Mouse (Mus musculus) midbrain, embryonic 10.5 days (tissue): ENCODE data around the gene Atf7ip. TPM values are rescaled to one million over a fixed set of nuclear protein-coding genes. Genes with fewer than 3 reads are reported as not detected.

ENCODE experiments used
- DNase-seq: peaks from one replicate; pipeline ENCODE4 v3.0.0-alpha.2; 2017; ENCODE audit warnings: low spot score
- H3K27ac ChIP-seq: fragments of 300-500 bp; sonication (generic); replicated peaks from 2 replicates; pipeline ENCODE4 v1.5.1; 2016; ENCODE audit warnings: mild to moderate bottlenecking
- H3K27me3 ChIP-seq: fragments of 300-500 bp; sonication (generic); 2 replicates; pipeline ENCODE4 v1.6.1; 2016; ENCODE audit warnings: low read depth, mild to moderate bottlenecking; ENCODE audit not compliant: poor library complexity, severe bottlenecking
- H3K36me3 ChIP-seq: fragments of 300-500 bp; sonication (generic); 2 replicates; pipeline ENCODE4 v1.6.1; 2016; ENCODE audit warnings: mild to moderate bottlenecking, moderate library complexity
- H3K4me1 ChIP-seq: fragments of 300-500 bp; sonication (generic); 2 replicates; pipeline ENCODE4 v1.6.1; 2016
- H3K4me3 ChIP-seq: fragments of 300-500 bp; sonication (generic); 2 replicates; pipeline ENCODE4 v1.5.1; 2016; ENCODE audit warnings: mild to moderate bottlenecking, moderate library complexity
- H3K9me3 ChIP-seq: fragments of 300-500 bp; sonication (generic); replicated peaks from 2 replicates; pipeline ENCODE4 v1.6.1; 2016; ENCODE audit warnings: mild to moderate bottlenecking
- WGBS: fragments of 180-500 bp; shearing (Covaris S2); methylation state at CpG from one replicate; pipeline ENCODE4 v1.1.7; 2016; 5-methylcytosine and 5-hydroxymethylcytosine counted together
- polyA plus RNA-seq: library from polyadenylated mRNA; unstranded; fragments of >200 nt; fragmentation: Nextera tagmentation; extraction: Ambion mirVana; gene quantifications from 2 replicates; pipeline ENCODE4 v1.2.1, GENCODE M21; 2016

The Atf7ip gene
- polyA plus RNA-seq, 1 experiment from 2014 or later = 37.4 TPM

DNA sequence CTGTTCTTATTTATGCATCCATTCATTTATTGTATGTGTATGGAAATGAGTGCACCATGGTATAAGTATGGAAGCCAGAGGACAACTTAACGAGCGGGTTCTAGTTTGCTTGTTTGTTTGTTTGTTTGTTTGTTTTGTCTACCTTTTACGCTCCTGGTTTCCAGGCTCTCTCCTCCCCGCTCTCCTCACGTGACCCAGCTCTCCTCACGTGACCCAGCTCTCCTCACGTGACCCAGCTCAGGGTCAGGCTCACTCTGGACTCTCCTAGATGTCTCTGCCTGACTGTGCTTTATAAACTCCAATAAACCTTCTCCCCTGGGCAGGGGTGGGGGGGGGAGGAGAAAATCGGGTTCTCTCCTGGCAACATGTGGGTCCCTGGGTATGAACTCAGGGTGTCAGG, 144.7 kb downstream of the Atf7ip start:
- no peak for DNase-seq

DNA sequence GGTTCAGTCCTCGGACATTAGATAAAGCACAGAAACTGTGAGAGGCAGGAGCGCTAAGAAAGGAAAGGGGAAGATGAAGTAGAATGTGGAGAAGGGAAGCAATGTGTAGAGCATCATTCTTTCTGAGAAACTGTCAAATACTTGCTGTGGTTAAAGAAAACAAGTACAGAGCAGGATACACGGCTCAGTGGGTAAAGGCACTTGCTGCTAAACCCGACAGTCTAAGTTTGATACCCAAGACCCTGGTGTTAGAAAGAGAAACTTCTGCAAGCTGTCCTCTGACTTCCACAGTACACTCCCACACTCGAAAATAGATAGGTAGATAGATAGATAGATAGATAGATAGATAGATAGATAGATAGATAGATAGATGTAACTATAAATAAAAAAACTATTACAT, 147.4 kb downstream of the Atf7ip start:
- Histone ChIP-seq H3K27me3 (no peaks in the 10 kb centered on the region), H3K27ac (no peak overlapping the region), H3K36me3 (no peaks in the 10 kb centered on the region), H3K4me3 (no peak overlapping the region), H3K4me1 (no peaks in the 10 kb centered on the region), H3K9me3 (no peaks in the 10 kb centered on the region)
- 77% methylated on average over 5 of the region's 5 CpGs for WGBS
- no peak for DNase-seq

More for the DNA sequence above, 144.7 kb downstream of the Atf7ip start:
- no peaks in the 10 kb centered on the region for H3K9me3 ChIP-seq
- H3K36me3 ChIP-seq = no peaks in the 10 kb centered on the region
- no peaks in the 10 kb centered on the region for H3K4me1 ChIP-seq
- no peaks in the 10 kb centered on the region for H3K27me3 ChIP-seq
- 92% methylated on average over 8 of the region's 8 CpGs for WGBS
- no peak overlapping the region for H3K27ac ChIP-seq
- no peak overlapping the region for H3K4me3 ChIP-seq

DNA sequence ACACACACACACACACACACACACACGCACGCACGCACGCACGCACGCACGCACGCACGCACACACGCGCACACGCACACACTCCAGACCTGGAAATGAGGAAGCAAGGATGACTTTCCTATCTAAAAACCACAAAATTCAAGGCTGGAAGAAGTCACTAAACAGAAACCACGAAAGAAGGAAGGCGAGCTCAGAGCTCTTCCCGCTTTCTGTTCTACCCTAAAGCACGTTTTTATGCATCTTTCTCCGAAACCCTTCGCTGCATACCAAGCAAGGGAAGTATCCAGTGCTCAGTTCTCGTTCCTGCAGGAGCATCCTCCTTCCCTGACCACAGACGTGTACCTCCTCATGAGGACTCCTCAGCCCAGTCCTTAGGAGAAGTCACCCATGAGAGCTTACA, 148.5 kb downstream of the Atf7ip start:
- H3K9me3 ChIP-seq = no peaks in the 10 kb centered on the region

DNA sequence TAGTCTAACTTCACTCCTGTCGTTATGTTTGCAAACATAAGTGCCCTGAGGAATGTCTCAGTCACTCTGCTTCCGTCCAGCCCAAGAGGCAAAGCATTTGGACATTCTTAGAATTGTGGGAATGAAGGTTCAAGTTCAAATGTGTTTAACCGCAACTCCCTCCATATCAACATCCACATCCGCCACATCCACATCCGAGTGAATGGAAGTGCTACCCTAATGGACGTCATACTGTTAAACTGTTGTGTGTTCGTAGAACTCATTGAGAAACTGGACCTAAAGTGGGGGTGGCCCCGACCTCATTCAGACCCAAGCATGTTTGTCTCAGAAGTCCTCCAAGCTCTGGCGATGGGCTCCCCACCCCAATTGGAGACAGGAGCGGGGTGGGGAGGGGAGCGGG, 149.8 kb downstream of the Atf7ip start:
- Histone ChIP-seq H3K4me1 (peaks cover 1% of the 10 kb centered on the region), H3K4me3 (no peak overlapping the region), H3K36me3 (no peaks in the 10 kb centered on the region), H3K27me3 (peaks cover 13% of the 10 kb centered on the region), H3K9me3 (no peaks in the 10 kb centered on the region), H3K27ac (no peak overlapping the region)
- 74% methylated on average over 11 of the region's 11 CpGs for WGBS
- no peak for DNase-seq

More for the DNA sequence above, 148.5 kb downstream of the Atf7ip start:
- Histone ChIP-seq H3K27ac (no peak overlapping the region), H3K4me3 (no peak overlapping the region), H3K4me1 (no peaks in the 10 kb centered on the region), H3K36me3 (no peaks in the 10 kb centered on the region), H3K27me3 (no peaks in the 10 kb centered on the region)
- DNase-seq = no peak
- WGBS = 93% methylated on average over 20 of the region's 20 CpGs

DNA sequence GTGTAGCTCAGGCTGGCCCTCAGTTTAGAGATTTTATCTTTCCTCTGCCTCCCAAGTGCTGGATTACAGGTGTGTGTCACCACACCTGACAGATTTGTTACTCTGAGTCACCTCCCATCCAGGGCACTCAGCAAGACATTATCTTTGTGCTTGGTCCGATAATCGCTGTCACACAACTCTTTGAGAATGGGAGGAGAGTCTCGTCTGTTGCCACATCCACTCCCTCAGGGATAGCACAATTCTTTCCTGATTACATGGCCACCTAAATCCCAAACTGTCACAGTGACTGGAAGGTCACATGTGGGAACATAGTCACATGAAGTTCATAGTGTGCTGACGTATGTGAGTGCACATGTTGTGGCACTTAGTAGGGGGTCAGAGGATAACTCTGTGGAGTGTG, 152.3 kb downstream of the Atf7ip start:
- Histone ChIP-seq H3K36me3 (no peaks in the 10 kb centered on the region), H3K9me3 (no peaks in the 10 kb centered on the region), H3K4me1 (peaks cover 15% of the 10 kb centered on the region), H3K27me3 (peaks cover 36% of the 10 kb centered on the region), H3K4me3 (no peak overlapping the region), H3K27ac (no peak overlapping the region)
- no peak for DNase-seq
- 86% methylated on average over 4 of the region's 4 CpGs for WGBS

DNA sequence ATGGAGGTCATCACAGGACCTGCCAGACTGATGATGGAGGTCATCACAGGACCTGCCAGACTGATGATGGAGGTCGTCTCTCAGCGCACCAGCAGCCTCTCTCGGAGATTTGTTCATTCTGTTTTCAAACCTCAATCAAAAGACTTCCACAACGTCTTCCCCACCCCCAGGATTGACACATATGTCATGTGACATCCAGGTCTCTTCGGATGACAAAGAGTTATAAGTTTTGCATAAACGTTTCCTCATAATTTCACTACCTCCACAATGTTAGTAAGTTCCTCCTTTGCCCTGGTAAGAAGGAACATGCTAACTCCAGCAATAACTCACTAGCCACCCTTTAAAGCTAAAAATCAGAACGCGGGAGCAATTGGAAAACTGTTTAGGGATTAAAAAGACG, 153.3 kb downstream of the Atf7ip start:
- Histone ChIP-seq H3K27ac (no peak overlapping the region), H3K36me3 (no peaks in the 10 kb centered on the region), H3K4me1 (peaks cover 15% of the 10 kb centered on the region), H3K9me3 (no peaks in the 10 kb centered on the region), H3K27me3 (peaks cover 36% of the 10 kb centered on the region), H3K4me3 (no peak overlapping the region)
- 88% methylated on average over 9 of the region's 9 CpGs for WGBS
- no peak for DNase-seq

Other genes with a start within 250 kb of the Atf7ip start
- not detected in 2 replicates for gene Gm8994, start 178.6 kb upstream of the Atf7ip start, polyA plus RNA-seq
- not detected in 2 replicates for gene E330021D16Rik, start 90.6 kb upstream of the Atf7ip start, polyA plus RNA-seq
- 1.2 and 1.5 TPM in 2 replicates for gene Plbd1, start 155.8 kb downstream of the Atf7ip start, polyA plus RNA-seq